Mouse (Mus musculus): ENCODE results near the gene Plcb2. TPM values are rescaled to one million over a fixed set of nuclear protein-coding genes. Genes with fewer than 3 reads are reported as not detected.

Gene Plcb2
- total RNA-seq, 2 experiments from 2014 or later = 0.11 to 0.43 TPM

DNA sequence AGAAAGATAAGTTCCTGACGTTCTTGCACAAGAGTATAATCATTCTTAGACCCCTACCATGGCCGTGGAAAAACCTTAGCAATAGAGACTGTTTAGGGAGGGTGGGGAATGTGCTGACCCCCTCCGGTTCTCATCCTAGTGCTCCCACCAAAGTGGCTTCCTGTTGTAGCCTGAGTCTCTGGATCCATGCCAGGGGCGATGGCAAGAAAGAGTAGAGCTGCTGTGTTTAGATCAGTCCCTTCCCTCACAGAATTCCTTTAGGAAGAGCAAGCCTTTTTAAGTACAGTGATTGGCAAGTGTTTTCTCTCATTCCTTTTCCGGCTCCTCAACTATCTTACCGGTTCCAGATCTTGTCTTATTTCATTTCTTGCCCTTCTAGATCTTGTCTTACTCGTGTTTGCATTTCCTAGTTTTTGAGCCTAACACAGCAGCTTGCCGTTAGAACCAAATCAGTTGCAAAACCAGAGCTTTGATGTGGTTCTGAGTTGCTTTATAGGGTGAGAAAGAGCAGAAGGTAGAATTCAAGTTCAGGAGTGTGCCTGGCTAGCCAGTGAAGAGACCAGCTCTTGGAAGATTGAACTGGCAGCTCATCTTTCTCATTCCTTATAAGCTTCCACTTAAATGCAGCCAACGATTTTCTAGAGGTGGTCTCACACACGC is 19.2 kb upstream of the Plcb2 start:
- peak; percentile 48 for DNase-seq
- intact Hi-C loops (cut with DNase I) = loop anchor here (10.0 kb wide), 2 partner anchors 203 to 437 kb away; partner anchors contain the start of gene Bmf
- Histone ChIP-seq H3K4me3 (peak overlapping the region; percentile 94), H3K27ac (no peak overlapping the region)
- no peak for TF ChIP-seq CTCF (IDR thresholded peaks at IDR 0.05)

DNA sequence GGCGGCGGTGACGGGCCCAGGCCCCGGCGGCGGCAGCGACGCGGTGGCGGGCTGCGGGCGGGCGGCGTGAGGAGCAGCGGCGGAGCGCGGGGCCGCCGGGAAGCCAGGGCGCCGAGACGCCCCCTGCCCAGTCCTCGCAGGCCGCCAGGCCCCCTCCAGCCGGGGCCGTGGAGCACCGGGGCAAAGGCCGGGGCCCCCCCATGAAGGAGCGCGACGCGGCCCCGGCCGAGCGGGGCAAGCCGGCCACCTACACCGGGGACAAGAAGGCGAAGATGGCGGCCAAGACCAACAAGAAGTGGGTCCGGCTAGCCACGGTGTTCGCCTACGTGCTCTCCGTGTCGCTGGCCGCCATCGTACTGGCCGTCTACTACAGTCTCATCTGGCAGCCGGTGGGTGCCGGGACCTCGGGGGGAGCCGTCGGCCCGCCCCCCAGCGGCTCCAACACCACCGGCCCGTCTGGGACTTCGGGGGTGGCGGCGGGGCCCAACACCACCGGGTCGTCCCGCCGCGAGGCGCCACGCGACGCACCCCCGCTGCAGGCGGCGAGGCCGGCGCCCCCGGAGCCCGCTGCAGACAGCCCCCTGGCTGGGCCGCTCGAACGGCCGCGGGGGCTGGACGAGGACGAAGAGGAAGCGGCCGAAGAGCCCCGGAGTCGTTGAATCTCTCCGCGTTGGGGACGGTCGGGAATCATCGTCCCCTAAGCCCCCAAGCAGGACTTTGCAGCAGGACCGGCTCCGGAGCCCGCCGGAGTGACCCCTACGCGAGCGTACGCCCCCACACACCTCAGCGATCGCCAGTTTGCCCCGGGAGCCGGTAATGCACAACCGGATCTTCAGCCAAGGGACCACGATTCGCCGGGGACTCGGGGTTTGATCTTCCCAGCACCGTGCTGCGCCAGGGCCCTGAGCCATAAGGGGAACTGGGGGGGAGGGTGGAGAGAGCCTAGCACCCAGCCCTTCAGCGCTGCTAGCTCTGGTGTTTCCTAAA is 18.0 kb upstream of the Plcb2 start:
- DNase-seq = peak; percentile 52
- intact Hi-C loops (cut with DNase I) = loop anchor here (1.0 to 10.0 kb wide), 3 partner anchors 15 to 439 kb away; partner anchors contain the start of gene Bmf
- no peak for TF ChIP-seq CTCF (IDR thresholded peaks at IDR 0.05)
- Histone ChIP-seq H3K4me3 (peak overlapping the region; percentile 94), H3K27ac (peak overlapping the region; percentile 83)

DNA sequence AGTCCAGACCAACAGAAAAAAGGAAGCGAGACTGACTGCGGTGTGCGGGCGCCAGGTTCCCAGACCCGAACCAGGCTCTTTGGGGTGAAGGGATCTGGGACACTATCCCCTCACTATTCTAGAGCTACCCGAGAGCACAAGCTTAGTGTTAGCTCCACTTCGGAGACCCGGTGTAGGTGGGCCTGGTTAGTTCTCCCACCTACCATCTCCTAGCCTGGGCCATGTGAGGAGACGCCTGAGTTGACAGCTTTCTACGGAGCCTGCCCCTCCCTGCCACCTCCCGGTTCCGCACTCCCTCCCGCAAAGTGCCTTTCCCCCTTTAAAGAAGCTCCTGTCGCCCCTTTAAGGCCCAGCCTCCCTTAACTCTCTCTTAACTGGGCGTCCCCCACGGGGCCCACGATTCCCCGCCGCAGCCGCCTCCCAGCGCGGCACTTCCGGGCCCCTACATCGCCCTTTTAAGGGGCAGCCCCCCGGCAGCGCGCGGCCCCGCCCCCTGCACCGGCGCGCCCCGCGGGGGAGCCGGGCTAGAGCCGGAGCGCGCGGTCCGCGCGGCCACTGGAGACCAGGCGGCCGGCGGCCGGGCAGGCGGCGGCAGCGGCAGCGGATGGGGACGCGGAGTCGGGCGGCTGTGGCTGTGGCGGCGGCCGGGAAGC is 17.1 kb upstream of the Plcb2 start, which contains the start of gene Inafm2:
Gene Inafm2 (plus strand): TSS at position 527 of the 653 bp plus-strand sequence.
- H3K27ac ChIP-seq = peak within 1 kb of the TSS; percentile 83
- TF ChIP-seq CTCF (IDR thresholded peaks at IDR 0.05) = no peak
- DNase-seq = peak; percentile 96
- intact Hi-C loops (cut with DNase I) = loop anchor here (10.0 kb wide), 2 partner anchors 201 to 439 kb away; partner anchors contain the start of gene Bmf
- peak within 1 kb of the TSS; percentile 94 for H3K4me3 ChIP-seq

DNA sequence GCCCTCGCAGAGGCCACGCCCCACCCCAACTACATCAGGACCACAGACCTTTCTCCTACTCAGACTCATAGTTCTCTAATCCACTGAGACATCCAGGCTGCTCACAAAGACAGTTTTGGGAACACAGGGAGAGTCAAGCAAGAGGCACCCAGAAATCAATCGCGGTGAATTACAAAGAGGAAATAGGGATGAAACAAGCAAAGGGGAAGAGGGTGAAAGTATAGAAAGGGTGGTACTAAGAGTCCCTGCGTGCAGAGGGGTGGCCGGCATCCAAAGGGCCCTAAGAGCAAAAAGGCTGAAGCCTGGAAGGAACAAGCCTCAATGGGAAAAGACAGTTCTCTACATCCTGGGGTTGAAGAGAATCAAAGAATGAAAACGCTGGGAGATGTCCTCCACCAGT is 16.4 kb upstream of the Plcb2 start:
- Histone ChIP-seq H3K4me3 (peak overlapping the region; percentile 94), H3K27ac (peak overlapping the region; percentile 77; the same call in 1 of the 2 replicates)
- TF ChIP-seq CTCF (IDR thresholded peaks at IDR 0.05) = no peak
- intact Hi-C loops (cut with DNase I) = loop anchor here (5.0 to 10.0 kb wide), 3 partner anchors 38 to 440 kb away; partner anchors contain the start of gene Bmf
- DNase-seq = no peak

DNA sequence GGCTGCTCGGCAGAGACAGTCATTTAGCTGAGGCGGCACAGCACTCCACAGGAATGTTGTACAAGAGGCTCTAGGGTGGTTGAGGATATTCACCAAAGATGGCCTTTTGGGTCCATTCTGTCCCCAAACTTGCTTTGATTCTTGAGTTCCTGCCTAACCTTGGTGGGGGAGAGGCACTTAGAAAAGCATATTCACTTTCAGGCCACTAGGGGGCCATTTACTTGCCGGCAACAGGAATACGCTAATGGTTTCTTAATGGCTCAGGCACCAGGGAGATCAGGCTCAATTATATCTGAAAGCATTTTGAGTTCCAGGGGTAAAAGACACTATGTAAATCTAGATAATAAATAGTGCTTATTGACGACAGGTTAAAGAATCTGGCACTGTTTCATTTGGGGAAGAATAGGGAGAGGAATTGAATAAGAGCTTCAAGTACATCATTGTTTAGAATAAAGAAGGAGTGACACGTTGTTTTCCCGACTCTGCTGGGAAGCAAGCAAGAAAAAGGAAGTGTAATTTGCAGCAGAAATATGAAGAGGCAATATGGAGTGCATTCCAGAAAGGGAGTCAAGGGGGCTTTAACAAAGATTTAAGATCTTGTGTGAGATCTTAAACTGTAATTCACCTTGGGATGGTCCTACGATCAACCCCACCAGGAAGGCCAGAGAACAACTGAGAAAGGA is 15.2 kb upstream of the Plcb2 start:
- DNase-seq = no peak
- Histone ChIP-seq H3K27ac (no peak overlapping the region), H3K4me3 (no peak overlapping the region)
- intact Hi-C loops (cut with DNase I) = loop anchor here (1.0 to 10.0 kb wide), 4 partner anchors 19 to 441 kb away; partner anchors contain the start of genes Bmf and Ccdc9b
- peak; percentile 90 for TF ChIP-seq CTCF (IDR thresholded peaks at IDR 0.05)

DNA sequence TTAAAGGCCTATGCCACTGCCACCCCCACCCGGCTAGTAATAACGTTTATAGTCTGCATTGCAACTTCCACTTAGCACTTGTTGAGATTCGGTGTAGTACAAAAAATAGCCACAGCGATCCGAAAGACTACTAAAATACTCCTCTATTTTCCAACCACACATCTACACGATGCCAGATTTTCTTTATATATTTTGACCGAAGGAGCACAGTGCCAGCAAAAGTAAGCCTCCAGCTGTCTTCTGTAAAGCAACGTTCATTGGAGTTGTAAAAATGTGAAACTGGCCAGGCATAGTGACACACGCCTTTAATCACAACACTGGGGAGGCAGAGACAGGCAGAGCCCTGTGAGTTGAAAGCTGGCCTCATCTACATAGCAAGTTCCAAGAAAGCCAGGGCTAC is 12.9 kb upstream of the Plcb2 start:
- no peak for TF ChIP-seq CTCF (IDR thresholded peaks at IDR 0.05)
- H3K4me3 ChIP-seq = no peak overlapping the region
- DNase-seq = no peak
- H3K27ac ChIP-seq = no peak overlapping the region
- intact Hi-C loops (cut with DNase I) = loop anchor here (5.0 to 10.0 kb wide), 3 partner anchors 41 to 444 kb away; partner anchors contain the start of gene Bmf

DNA sequence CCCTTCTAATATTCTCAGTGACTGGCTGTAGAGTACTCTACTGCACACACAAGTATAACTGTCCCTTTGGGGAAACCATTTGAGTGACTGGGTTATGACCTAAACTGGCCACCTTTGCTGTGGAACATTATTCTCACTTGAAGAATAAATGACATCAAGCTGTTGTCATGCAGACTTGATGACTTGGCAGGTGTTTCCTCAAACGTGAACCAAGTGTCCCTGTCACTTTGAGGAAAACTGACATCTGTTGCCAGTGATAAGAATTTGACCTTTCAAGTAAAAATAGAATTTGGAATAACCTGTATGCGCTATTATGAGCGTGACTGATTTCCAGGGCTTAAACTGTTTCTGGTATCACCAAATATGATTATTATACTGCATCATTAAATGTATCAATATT is 12.1 kb upstream of the Plcb2 start:
- DNase-seq = no peak
- intact Hi-C loops (cut with DNase I) = loop anchor here (5.0 to 10.0 kb wide), 3 partner anchors 42 to 444 kb away; partner anchors contain the start of gene Bmf
- H3K27ac ChIP-seq = no peak overlapping the region
- no peak for TF ChIP-seq CTCF (IDR thresholded peaks at IDR 0.05)
- no peak overlapping the region for H3K4me3 ChIP-seq

DNA sequence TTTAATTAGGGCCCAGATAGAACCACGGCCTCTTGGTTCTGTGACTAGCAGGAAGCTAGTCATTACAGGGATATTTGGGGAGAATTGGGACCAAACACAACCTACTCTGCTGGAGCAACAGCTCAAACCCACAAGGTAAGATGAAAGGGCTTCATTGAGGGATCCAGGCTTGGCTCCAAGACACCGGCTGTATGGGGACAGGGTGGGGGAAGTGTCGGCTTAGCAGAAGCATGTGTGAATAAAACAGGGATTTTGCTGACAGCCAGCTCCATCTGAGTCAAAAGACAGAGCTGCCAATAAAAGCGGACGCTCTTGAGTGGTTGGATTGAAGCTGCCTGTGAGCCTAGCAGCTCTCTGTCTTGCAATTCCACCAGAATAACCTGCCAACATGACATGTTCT is 5.1 kb upstream of the Plcb2 start:
- intact Hi-C loops (cut with DNase I) = no loop called here

DNA sequence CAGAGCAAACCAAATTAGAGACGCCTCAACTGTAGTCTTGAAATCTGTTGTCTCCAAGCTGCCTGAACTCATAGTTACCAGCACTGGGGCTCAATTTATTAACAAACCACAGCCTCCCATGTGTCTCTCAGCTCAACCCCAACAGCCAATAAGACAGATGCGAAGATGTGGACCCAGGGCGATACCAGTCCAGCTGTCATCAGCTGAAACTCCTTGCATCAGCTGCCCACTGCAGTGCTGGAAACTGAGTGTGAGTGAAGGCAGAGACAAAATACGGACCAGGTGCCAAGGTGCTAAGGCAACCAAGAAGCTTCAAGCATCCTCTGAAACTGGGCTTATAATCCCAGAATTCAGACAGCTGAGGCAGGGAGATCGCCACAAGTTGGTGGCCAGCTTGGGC is 3.7 kb upstream of the Plcb2 start:
- H3K4me3 ChIP-seq = no peak overlapping the region
- intact Hi-C loops (cut with DNase I) = no loop called here
- DNase-seq = no peak
- no peak overlapping the region for H3K27ac ChIP-seq
- TF ChIP-seq CTCF (IDR thresholded peaks at IDR 0.05) = no peak

More for the DNA sequence above, 5.1 kb upstream of the Plcb2 start:
- no peak overlapping the region for H3K4me3 ChIP-seq
- H3K27ac ChIP-seq = no peak overlapping the region
- TF ChIP-seq CTCF (IDR thresholded peaks at IDR 0.05) = no peak
- DNase-seq = no peak

DNA sequence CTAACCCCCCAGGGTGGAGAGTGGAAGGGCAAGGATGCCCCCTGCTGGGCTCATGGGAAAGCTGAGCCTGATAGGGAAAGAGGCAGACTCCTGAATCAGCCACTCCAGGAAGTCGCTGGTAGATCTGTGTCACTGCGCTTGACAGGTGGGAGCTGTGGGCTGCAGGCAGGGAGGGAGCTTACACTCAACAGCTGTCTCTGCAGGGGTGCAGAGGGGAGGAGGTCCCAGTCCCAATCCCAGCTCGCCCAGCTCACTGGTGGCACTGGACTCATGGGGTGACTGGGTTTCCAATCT is 2.3 kb upstream of the Plcb2 start:
- intact Hi-C loops (cut with DNase I) = loop anchor here (1.0 kb wide), 2 partner anchors 30 to 92 kb away; no protein-coding TSS in a partner anchor
- DNase-seq = peak; percentile 80
- Histone ChIP-seq H3K4me3 (no peak overlapping the region), H3K27ac (no peak overlapping the region)
- TF ChIP-seq CTCF (IDR thresholded peaks at IDR 0.05) = peak; percentile 86

DNA sequence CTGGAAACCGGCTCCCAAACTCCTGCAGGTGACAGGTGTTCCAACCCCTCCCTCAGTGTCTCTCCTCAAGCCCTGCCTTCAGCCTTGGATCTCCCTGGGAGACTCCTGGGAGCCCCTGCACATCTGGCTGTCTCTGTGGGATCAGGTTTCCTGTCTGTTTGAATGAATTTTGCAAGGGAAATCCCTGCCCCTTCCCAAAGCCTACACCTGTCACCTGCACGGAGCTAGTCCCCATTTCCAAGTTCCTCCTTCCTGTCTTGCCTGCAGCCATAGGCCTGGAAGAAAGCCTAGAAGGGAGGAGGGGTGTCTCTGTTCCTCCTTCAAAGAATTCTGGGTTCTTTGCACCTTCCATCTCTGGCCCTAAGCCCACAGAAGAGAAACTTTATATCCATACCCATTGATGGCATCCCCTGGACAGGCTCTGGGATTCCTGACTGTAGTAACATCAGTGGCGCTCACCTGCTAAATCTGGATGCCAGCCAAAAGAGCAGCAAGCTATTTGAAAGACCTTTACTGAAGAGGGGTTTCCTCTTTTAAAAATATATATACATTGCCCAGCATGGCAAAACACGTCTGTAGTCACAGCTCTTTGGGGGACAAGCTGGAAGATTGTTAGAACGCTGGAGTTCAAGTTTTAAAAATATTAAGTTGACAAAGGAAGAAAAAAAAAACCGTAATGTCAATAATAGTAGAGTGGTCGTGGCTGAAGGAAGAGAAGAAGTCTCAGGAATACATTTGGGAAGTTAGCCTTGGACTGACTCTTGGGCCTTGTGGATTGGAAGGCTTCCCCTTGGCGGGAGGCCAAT is 1.8 kb upstream of the Plcb2 start:
- TF ChIP-seq CTCF (IDR thresholded peaks at IDR 0.05) = no peak
- intact Hi-C loops (cut with DNase I) = loop anchor here (1.0 kb wide), 2 partner anchors 30 to 92 kb away; no protein-coding TSS in a partner anchor
- Histone ChIP-seq H3K27ac (no peak overlapping the region), H3K4me3 (no peak overlapping the region)
- DNase-seq = no peak

Measured in gastrocnemius, adult 2 months (tissue).